Mouse (Mus musculus): ENCODE data around the gene H2afy2. TPM values are rescaled to one million over a fixed set of nuclear protein-coding genes. Genes with fewer than 3 reads are reported as not detected.

The H2afy2 gene
- polyA plus RNA-seq, 2 experiments from 2014 or later, result 0.15 TPM; not detected in 1

- no peak for ATAC-seq
Measured at GRCm38 (mm10) chr10:61722215-61722614, 61.7 kb downstream of the H2afy2 start.

DNA sequence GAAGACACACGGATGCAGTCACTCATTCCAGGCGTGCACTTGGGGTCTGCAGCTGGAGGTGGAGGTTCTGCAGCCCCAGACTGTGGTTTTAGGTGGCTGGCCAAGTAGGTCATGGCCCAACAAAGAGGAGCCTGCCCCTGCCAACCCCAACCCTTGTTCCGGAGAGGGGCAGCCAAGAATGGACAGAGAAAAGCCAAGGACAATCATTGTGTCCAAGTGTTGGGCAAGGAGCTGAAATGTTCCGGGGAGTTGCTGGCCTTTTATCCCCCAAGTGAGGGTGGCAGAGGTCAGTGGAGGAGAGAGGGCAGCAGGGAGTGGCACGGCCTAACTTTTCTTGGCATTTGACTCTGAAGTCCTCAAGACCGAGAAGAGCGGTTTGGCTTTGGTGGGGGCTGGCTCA, 63.6 kb downstream of the H2afy2 start:
- ATAC-seq, result no peak

- ATAC-seq, result no peak
Measured at GRCm38 (mm10) chr10:61717406-61718296, 66.3 kb downstream of the H2afy2 start.

GRCm38 (mm10) chr10:61715996-61716864, 67.7 kb downstream of the H2afy2 start:
- ATAC-seq, result no peak

DNA sequence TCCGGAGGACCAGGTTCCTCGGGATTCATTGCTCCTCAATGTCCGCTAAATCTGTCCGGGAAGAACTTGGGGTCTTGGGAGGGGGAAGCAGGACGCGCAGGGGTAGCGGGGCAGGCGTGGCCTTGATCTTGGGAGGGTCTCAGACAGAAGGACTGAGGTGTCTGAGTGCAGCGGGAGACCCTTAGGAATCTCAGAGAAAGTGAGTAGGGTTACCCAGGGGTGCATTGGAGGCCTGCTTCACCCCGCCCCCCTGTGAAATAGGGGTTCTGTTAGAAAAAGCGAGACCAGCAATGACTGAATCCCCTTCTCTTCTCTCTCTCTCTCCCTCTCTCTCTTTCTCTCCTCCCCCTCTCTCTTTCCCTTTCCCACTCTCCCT, 68.5 kb downstream of the H2afy2 start:
- no peak for ATAC-seq

GRCm38 (mm10) chr10:61714771-61715461, 69.0 kb downstream of the H2afy2 start, which contains the start of gene Aifm2:
TSS of gene Aifm2 (plus strand) at chr10:61715263.
- ATAC-seq, result peak; percentile 63

- no peak for ATAC-seq
Measured at GRCm38 (mm10) chr10:61714146-61714545, 69.8 kb downstream of the H2afy2 start.

DNA sequence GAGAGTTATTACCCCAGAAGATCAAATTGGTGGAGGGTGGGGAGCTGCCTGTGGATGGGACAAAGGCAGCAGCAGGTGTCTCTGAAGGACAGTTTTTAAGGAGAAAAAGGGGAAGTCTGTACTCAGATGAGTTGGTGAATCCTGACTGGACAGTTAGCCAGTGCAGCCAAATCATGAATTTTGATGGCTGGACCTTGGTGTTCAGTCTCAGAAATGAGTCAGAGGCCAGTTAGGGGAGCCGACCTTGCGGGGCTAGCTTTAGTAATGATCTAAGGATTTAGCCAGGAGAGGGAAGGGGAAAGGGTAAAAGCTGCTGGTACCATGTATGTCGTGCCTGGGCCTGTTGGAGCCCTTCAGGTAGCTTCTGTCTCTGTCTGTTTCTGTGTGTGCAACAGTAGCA, 70.3 kb downstream of the H2afy2 start:
- no peak for ATAC-seq

DNA sequence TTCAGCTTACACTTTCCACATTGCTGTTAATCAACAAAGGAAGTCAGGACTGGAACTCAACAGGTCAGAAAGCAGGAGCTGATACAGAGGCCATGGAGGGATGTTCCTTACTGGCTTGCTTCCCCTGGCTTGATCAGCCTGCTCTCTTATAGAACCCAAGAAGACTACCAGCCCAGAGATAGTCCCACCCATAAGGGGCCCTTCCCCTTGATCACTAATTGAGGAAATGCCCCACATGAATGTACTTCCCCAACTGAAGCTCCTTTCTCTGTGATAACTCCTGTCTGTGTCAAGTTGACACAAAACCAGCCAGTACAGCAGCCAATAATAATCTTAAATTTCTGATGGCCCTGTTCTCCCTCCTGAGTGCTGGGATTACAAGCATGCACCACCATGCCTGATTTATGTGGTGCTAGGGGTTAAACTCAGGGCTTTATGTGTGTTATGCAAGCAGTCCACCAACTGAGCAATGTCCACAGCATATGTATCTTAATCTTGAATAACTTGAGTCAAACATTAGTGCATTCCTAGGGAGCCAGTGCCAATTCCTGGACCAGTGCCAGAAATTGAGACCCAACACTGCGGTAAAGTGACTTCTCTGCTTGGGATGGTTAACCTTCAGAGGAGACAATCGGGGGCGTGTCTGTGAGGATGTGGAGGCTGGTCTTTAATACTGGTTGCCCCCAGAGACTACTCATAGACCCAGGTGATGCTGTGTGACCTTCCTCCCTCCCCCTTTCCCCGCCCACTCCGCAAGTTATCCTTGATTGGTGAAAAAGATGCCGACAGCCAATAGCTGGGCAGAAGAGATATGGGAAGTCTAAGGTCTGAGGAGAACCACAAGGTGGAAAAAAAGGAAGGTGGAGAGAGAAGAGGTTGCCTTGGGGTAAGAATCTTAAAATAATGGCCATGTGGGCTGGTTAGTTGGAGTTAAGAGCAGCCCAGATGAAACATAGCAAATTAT, 77.3 kb downstream of the H2afy2 start:
- ATAC-seq, result no peak

DNA sequence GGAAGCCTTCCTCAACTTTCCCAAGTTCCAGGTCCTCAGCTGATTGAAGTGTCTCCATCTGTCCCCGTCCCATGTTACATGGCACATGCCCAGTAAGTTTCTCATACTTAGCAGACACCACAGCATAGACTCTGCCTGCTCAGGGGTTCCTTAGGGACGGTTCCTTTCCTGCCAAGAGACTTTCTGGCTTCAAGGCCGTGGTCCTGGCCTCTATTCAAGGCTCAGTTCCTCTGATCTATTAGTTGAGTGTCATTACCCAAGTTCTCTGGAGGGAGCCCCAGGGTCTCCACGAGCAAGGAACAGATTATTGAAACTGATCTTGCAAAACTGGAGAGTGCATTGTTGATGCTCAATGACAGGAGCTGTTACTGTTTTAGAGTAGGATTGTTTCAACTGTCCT, 79.3 kb downstream of the H2afy2 start:
- no peak for ATAC-seq

GRCm38 (mm10) chr10:61697028-61697427, 86.9 kb downstream of the H2afy2 start:
- ATAC-seq, result no peak

DNA sequence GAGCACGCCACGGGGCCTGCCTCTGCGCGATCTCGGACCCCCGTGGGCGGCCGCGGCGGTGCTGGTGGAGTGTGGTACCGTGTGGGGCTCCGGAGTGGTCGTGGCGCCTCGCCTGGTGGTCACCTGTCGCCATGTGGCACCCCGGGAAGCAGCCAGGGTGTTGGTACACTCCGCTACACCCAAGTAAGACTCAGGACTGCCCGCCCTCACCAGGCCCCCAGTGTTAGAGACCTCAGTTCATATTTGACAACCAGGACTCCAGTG, 87.5 kb downstream of the H2afy2 start:
- ATAC-seq, result no peak

DNA sequence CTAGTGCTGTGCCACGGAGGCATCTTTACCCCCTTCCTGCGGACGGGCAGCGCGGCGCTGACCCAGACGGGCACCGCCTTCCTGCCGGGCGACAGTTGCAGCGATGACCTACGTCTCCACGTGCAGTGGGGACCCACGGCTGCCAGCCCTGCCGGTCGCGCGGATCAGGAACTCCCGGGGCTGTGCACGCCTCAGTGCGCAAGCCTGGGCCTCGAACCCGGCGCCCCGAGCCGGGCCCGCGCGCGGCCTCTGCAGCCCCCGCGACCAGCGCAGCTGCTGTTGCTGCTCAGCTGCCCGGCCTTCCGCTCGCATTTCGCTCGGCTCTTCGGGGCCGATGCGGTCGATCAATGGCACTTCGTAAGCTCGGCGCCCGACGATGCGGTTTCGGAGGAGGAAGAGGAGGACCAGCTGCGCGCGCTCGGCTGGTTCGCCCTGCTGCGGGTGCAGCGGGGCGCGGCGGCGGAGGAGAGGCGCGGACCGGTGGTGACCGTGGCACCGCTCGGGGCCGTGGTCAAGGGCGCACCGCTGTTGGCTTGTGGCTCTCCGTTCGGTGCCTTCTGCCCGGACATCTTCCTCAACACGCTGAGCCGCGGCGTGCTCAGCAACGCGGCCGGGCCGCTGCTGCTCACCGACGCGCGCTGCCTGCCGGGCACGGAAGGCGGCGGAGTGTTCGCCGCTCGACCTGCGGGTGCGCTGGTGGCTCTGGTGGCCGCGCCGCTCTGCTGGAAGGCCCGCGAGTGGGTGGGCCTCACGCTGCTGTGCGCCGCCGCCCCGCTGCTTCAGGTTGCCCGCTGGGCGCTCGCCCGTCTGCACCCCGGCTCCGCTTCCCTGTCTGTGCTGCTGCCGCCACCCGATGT, 88.0 kb downstream of the H2afy2 start:
- peak; percentile 15 for ATAC-seq

GRCm38 (mm10) chr10:61694870-61695670, 88.9 kb downstream of the H2afy2 start, which contains the start of gene Tysnd1:
TSS of gene Tysnd1 (plus strand) at chr10:61695514.
- ATAC-seq, result peak; percentile 98

- ATAC-seq, result no peak
Measured at GRCm38 (mm10) chr10:61693563-61693962, 90.4 kb downstream of the H2afy2 start.

DNA sequence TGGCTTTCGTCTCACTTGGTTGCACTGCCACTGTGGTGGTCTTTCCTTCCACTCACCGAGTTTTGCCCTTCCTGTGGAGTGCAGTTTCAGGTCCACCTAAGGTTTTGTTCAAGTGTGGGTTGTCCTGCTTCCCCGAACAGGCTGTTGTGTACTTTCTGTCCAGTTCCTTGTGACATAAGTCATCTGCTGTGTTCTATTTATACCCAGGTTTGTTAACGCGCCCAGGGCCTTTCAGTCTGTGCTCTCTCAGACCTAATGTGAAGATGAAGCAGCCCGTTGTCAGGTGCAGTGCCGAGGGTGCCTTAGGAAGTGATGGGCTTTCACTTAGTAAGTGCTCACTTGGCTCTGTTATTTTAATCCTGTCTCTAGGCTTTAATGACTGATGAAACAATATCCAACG, 94.5 kb downstream of the H2afy2 start:
- no peak for ATAC-seq

Measured in activated CD4-positive, CD25-positive, alpha-beta regulatory T cell, adult 4 months (primary cell).